Mouse (Mus musculus): Measurements from ENCODE around the gene Lcmt1. TPM values are rescaled to one million over a fixed set of nuclear protein-coding genes. Genes with fewer than 3 reads are reported as not detected.

Lcmt1 gene
- polyA plus RNA-seq, 1 experiment from 2014 or later: 70.5 TPM

DNA sequence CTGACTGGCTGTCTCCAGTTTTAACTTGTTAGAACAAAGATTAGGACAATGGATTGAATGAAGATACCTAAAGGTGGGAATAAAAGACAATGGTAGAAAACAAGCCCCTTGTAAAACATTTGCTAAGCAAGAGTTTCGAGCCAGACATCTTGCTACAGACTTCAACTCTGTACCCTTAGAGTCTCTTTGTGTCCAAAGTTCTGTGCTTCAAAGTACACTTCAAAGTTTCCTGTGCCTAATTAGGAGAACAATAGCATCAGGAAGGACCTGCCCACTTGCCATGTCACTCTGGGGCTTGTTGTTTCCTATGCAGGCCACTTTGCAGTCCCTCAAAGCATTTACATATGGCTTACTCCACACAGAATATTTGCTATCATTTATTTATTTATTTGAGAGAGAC, 33.3 kb upstream of the Lcmt1 start:
- 66% methylated on average over 1 of the region's 1 CpGs for WGBS
- Histone ChIP-seq H3K4me3 (ENCODE audit: low read depth, low read length) (no peak overlapping the region), H3K4me1 (replicated peaks; ENCODE audit: control insufficient read depth, insufficient read depth, low read length) (no peaks in the 10 kb centered on the region), H3K9ac (ENCODE audit: low read depth, low read length) (no peak overlapping the region), H3K27me3 (ENCODE audit: control insufficient read depth, insufficient read depth, low read length) (no peaks in the 10 kb centered on the region), H3K9me3 (ENCODE audit: control insufficient read depth, low read length) (no peaks in the 10 kb centered on the region), H3K27ac (ENCODE audit: low read depth, low read length) (no peak overlapping the region), H3K4me2 (replicated peaks; ENCODE audit: low read depth, low read length) (no peak overlapping the region), H3K36me3 (ENCODE audit: control insufficient read depth, insufficient read depth, low read length) (no peaks in the 10 kb centered on the region)
- ATAC-seq (ENCODE audit: low FRiP score) (no peak), DNase-seq (ENCODE audit: low spot score) (no peak)

DNA sequence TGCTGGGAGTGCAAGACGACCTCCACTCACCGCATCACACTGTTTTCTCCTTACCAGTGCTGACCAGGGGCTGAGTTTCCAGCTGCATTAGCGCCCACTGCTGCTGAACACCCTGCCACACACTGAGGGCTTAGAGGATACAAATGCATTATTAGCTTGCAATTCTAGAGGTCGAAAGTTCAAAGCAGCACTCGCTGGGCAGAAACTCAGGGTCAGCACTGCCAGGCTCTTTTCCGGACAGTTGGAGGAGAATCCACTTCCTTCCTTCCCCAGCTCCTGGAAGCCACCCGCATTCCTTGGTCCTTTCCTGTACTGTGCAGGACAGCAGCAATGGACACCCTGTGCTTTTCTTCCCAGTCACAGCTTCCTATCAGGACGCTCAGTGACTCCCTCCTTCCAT, 31.2 kb upstream of the Lcmt1 start:
- Histone ChIP-seq H3K4me3 (ENCODE audit: low read depth, low read length) (no peak overlapping the region), H3K9ac (ENCODE audit: low read depth, low read length) (no peak overlapping the region), H3K36me3 (ENCODE audit: control insufficient read depth, insufficient read depth, low read length) (no peaks in the 10 kb centered on the region), H3K4me1 (replicated peaks; ENCODE audit: control insufficient read depth, insufficient read depth, low read length) (0 out of 2 replicates have a peak, but pooled peaks cover 2% of the 10 kb centered on the region), H3K4me2 (replicated peaks; ENCODE audit: low read depth, low read length) (no peak overlapping the region), H3K27me3 (ENCODE audit: control insufficient read depth, insufficient read depth, low read length) (no peaks in the 10 kb centered on the region), H3K9me3 (ENCODE audit: control insufficient read depth, low read length) (no peaks in the 10 kb centered on the region), H3K27ac (ENCODE audit: low read depth, low read length) (no peak overlapping the region)
- DNase-seq (ENCODE audit: low spot score) (no peak), ATAC-seq (ENCODE audit: low FRiP score) (no peak)
- WGBS: 61% methylated on average over 8 of the region's 8 CpGs

DNA sequence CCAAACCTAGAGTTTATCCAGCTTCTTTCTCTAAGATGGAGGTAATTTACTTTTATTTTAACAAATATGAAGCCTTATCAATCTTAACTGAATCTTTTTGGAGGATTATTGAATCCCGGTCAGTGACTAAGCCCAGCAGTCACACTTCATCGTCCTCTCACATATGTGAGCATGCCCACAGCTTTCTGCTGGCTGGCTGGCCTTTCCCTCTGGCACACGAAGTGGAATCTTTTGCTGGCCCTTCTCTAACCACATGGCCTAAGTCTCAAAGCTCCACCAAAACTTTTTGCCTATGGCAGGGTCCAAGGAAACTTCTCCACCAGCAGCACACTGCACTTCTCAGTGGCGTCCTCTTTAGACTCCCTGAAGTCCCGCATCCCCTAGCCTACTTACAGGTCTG, 27.7 kb upstream of the Lcmt1 start:
- Histone ChIP-seq H3K27me3 (ENCODE audit: control insufficient read depth, insufficient read depth, low read length) (no peaks in the 10 kb centered on the region), H3K9ac (ENCODE audit: low read depth, low read length) (no peak overlapping the region), H3K27ac (ENCODE audit: low read depth, low read length) (no peak overlapping the region), H3K4me1 (replicated peaks; ENCODE audit: control insufficient read depth, insufficient read depth, low read length) (0 out of 2 replicates have a peak, but pooled peaks cover 2% of the 10 kb centered on the region), H3K9me3 (ENCODE audit: control insufficient read depth, low read length) (no peaks in the 10 kb centered on the region), H3K4me2 (replicated peaks; ENCODE audit: low read depth, low read length) (no peak overlapping the region), H3K36me3 (ENCODE audit: control insufficient read depth, insufficient read depth, low read length) (no peaks in the 10 kb centered on the region), H3K4me3 (ENCODE audit: low read depth, low read length) (no peak overlapping the region)
- WGBS: 74% methylated on average over 5 of the region's 5 CpGs
- ATAC-seq (ENCODE audit: low FRiP score) (no peak), DNase-seq (ENCODE audit: low spot score) (no peak)

DNA sequence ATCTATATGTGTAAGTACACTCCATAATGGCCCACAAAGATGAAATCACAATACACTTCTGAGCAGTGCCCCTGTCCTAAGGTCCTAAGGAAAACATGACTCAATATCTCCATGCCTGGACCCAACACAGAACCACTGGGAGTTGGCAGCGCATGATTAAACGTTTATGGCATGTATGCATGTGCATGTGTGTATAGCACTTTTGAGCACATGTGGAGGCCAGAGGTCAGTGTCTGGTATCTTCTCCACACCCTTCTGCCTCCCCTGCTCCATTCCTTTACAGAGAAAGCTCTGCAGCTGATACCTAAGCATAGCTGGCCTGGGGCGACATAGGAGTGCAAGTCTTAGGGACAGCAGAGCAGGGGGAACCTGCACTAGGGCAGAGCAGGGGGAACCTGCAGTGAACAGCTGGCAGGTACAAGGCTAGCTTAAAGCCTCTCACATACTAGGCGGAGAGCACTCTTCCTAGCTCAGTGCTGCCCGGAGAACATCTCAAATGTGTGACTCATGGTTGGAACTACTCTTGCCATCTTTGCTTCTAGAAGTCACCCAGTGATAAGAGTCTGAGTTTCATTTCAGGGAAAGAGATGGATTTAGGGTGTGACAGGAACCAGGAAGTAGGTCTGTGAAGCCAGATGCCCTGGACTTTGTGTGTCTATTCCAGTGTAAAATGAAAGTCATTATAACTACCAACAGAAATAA, 25.4 kb upstream of the Lcmt1 start:
- H3K4me2 ChIP-seq (replicated peaks; ENCODE audit: low read depth, low read length): no peak overlapping the region
- no peak for ATAC-seq (ENCODE audit: low FRiP score)
- no peaks in the 10 kb centered on the region for H3K9me3 ChIP-seq (ENCODE audit: control insufficient read depth, low read length)
- no peaks in the 10 kb centered on the region for H3K27me3 ChIP-seq (ENCODE audit: control insufficient read depth, insufficient read depth, low read length)
- DNase-seq (ENCODE audit: low spot score): no peak
- no peak overlapping the region for H3K9ac ChIP-seq (ENCODE audit: low read depth, low read length)
- 94% methylated on average over 5 of the region's 5 CpGs for WGBS
- no peak overlapping the region for H3K4me3 ChIP-seq (ENCODE audit: low read depth, low read length)
- H3K27ac ChIP-seq (ENCODE audit: low read depth, low read length): no peak overlapping the region
- 0 out of 2 replicates have a peak, but pooled peaks cover 2% of the 10 kb centered on the region for H3K4me1 ChIP-seq (replicated peaks; ENCODE audit: control insufficient read depth, insufficient read depth, low read length)
- H3K36me3 ChIP-seq (ENCODE audit: control insufficient read depth, insufficient read depth, low read length): no peaks in the 10 kb centered on the region

DNA sequence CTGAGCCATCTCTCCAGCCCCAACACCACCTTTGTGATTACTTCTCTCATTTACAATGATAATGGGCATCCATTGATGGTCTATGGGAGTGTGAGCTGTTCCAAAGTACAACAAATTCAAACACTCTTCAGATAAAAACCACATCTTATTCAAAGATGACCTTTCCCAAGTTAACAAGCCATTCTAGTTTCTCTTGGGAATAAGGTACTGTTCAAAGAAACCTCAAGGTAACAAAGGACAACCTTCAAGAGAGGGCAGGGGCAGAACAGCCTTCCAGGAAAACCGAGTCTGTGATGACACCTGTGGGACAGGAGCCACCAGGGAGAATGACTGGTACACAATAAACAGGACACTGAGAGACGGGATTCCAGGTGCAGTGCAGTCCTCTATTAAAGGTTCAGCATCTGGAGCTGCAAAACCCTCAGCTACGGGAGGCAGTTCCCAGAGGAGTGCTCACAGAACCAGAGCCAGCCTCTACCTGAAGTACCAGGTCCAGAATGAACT, 24.5 kb upstream of the Lcmt1 start:
- Histone ChIP-seq H3K4me3 (ENCODE audit: low read depth, low read length) (no peak overlapping the region), H3K27me3 (ENCODE audit: control insufficient read depth, insufficient read depth, low read length) (no peaks in the 10 kb centered on the region), H3K36me3 (ENCODE audit: control insufficient read depth, insufficient read depth, low read length) (no peaks in the 10 kb centered on the region), H3K4me2 (replicated peaks; ENCODE audit: low read depth, low read length) (no peak overlapping the region), H3K9me3 (ENCODE audit: control insufficient read depth, low read length) (no peaks in the 10 kb centered on the region), H3K4me1 (replicated peaks; ENCODE audit: control insufficient read depth, insufficient read depth, low read length) (0 out of 2 replicates have a peak, but pooled peaks cover 2% of the 10 kb centered on the region), H3K27ac (ENCODE audit: low read depth, low read length) (no peak overlapping the region), H3K9ac (ENCODE audit: low read depth, low read length) (no peak overlapping the region)
- DNase-seq (ENCODE audit: low spot score) (no peak), ATAC-seq (ENCODE audit: low FRiP score) (no peak)
- WGBS: 95% methylated on average over 3 of the region's 3 CpGs

DNA sequence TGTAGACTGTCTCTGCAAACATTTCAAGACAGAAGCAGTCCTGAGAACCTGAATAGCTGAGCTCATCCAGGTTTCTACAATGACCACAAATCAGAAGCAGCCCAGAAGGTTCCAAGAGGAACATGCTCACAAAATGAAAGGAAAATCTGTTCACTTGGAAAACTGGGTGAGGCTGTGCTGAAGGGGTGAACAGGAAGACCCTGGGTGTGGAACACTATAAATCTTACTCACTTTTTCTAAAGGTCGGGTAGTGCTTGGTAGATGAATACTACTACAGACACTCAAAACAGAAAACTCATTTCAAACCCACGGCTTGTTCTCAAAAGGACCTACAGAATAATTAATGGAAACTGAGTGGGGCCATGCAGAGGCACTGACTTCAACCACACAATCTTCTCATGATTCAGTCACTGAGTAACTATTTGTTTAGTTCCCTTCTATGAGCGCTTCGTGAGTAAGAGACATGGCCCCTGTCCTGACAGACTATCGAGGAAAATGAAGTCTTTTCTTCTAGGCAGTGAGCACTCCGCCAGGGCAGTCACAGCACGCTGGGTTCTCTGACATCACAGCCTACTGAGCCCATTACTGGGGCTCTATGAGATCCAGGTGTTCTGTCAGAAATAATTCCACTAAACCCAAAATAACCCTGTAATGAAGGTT, 22.8 kb upstream of the Lcmt1 start:
- Histone ChIP-seq H3K27ac (ENCODE audit: low read depth, low read length) (no peak overlapping the region), H3K4me3 (ENCODE audit: low read depth, low read length) (no peak overlapping the region), H3K36me3 (ENCODE audit: control insufficient read depth, insufficient read depth, low read length) (no peaks in the 10 kb centered on the region), H3K27me3 (ENCODE audit: control insufficient read depth, insufficient read depth, low read length) (no peaks in the 10 kb centered on the region), H3K4me1 (replicated peaks; ENCODE audit: control insufficient read depth, insufficient read depth, low read length) (0 out of 2 replicates have a peak, but pooled peaks cover 2% of the 10 kb centered on the region), H3K4me2 (replicated peaks; ENCODE audit: low read depth, low read length) (no peak overlapping the region), H3K9me3 (ENCODE audit: control insufficient read depth, low read length) (no peaks in the 10 kb centered on the region), H3K9ac (ENCODE audit: low read depth, low read length) (no peak overlapping the region)
- ATAC-seq (ENCODE audit: low FRiP score) (no peak), DNase-seq (ENCODE audit: low spot score) (no peak)
- WGBS: 85% methylated on average over 7 of the region's 7 CpGs

DNA sequence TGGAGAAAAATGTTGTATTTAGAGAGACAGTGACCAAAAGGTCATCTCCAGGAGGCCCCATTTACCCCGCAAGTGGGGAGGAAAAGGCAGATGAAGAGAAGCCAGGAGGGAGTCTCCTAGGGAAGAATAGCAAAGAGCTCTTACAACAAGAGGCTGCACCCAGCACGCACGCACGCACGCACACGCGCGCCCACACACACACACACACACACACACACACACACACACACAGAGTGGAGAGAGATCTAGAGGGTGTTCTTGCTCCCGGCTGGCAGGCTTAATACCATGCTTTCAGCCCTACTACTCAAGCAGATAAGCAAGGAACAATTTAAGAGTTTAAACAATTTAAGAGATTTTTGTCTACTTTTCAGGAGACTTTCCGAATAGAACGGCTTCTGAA, 19.8 kb upstream of the Lcmt1 start:
- H3K27ac ChIP-seq (ENCODE audit: low read depth, low read length): no peak overlapping the region
- H3K4me3 ChIP-seq (ENCODE audit: low read depth, low read length): no peak overlapping the region
- ATAC-seq (ENCODE audit: low FRiP score): no peak
- H3K4me1 ChIP-seq (replicated peaks; ENCODE audit: control insufficient read depth, insufficient read depth, low read length): no peaks in the 10 kb centered on the region
- no peaks in the 10 kb centered on the region for H3K36me3 ChIP-seq (ENCODE audit: control insufficient read depth, insufficient read depth, low read length)
- H3K4me2 ChIP-seq (replicated peaks; ENCODE audit: low read depth, low read length): no peak overlapping the region
- no peak for DNase-seq (ENCODE audit: low spot score)
- 74% methylated on average over 11 of the region's 11 CpGs for WGBS
- no peaks in the 10 kb centered on the region for H3K27me3 ChIP-seq (ENCODE audit: control insufficient read depth, insufficient read depth, low read length)
- no peak overlapping the region for H3K9ac ChIP-seq (ENCODE audit: low read depth, low read length)
- H3K9me3 ChIP-seq (ENCODE audit: control insufficient read depth, low read length): no peaks in the 10 kb centered on the region

DNA sequence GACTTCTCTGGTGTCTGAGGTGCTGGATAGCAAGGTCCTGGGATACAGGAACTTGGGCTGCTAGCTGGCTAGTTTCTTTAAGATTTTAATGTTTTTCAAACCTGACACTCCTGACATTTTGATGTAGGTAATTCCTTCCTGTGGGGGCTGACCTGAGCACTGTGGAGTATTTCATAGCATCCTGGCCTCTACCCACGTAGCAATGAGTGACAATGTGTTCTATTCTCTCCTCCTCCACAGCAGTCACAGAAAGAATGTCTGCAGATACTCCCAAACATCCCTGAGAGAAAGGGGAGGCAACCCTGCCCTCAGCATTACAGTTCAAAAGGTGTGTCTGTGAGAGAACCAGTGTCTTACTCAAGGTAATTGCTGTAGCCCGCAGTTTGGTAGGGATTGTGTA, 19.3 kb upstream of the Lcmt1 start:
- Histone ChIP-seq H3K36me3 (ENCODE audit: control insufficient read depth, insufficient read depth, low read length) (no peaks in the 10 kb centered on the region), H3K9ac (ENCODE audit: low read depth, low read length) (no peak overlapping the region), H3K4me2 (replicated peaks; ENCODE audit: low read depth, low read length) (no peak overlapping the region), H3K27me3 (ENCODE audit: control insufficient read depth, insufficient read depth, low read length) (no peaks in the 10 kb centered on the region), H3K27ac (ENCODE audit: low read depth, low read length) (no peak overlapping the region), H3K9me3 (ENCODE audit: control insufficient read depth, low read length) (no peaks in the 10 kb centered on the region), H3K4me1 (replicated peaks; ENCODE audit: control insufficient read depth, insufficient read depth, low read length) (no peaks in the 10 kb centered on the region), H3K4me3 (ENCODE audit: low read depth, low read length) (no peak overlapping the region)
- ATAC-seq (ENCODE audit: low FRiP score): no peak
- no peak for DNase-seq (ENCODE audit: low spot score)
- WGBS: 75% methylated on average over 2 of the region's 2 CpGs

DNA sequence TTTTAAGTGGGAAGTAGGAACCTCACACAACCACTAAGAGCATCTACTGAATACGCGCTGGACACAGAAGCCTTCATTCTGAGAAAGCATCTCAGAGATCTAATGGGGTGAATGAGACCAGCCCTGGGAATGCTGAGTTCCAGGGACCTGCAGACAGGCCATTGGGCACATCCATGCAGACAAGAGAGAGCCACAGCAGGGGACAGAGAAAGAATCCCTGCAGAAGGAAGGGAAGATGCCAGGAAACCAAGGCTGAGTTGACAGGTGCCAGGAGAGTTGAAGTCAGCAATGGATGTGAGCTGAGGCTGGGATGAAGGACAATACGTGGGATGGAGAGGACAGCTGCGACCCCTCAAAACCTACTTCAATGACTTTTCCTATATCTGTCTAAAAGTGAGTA, 16.5 kb upstream of the Lcmt1 start:
- H3K9me3 ChIP-seq (ENCODE audit: control insufficient read depth, low read length): no peaks in the 10 kb centered on the region
- no peak overlapping the region for H3K4me2 ChIP-seq (replicated peaks; ENCODE audit: low read depth, low read length)
- H3K4me1 ChIP-seq (replicated peaks; ENCODE audit: control insufficient read depth, insufficient read depth, low read length): no peaks in the 10 kb centered on the region
- no peaks in the 10 kb centered on the region for H3K27me3 ChIP-seq (ENCODE audit: control insufficient read depth, insufficient read depth, low read length)
- H3K4me3 ChIP-seq (ENCODE audit: low read depth, low read length): no peak overlapping the region
- WGBS: 95% methylated on average over 4 of the region's 4 CpGs
- H3K36me3 ChIP-seq (ENCODE audit: control insufficient read depth, insufficient read depth, low read length): no peaks in the 10 kb centered on the region
- ATAC-seq (ENCODE audit: low FRiP score): no peak
- no peak for DNase-seq (ENCODE audit: low spot score)
- no peak overlapping the region for H3K9ac ChIP-seq (ENCODE audit: low read depth, low read length)
- no peak overlapping the region for H3K27ac ChIP-seq (ENCODE audit: low read depth, low read length)

Data from hindbrain, embryonic 11.5 days (tissue).